Mouse (Mus musculus) lung, postnatal 0 days (tissue): ENCODE measurements around the gene Plekhs1. TPM values are rescaled to one million over a fixed set of nuclear protein-coding genes. Genes with fewer than 3 reads are reported as not detected.
A peak's percentile ranks its signal among the peaks of the same experiment; 100 is the strongest.

Source experiments
- ATAC-seq: fragments of 200-750 bp; cut with Nextera tagmentation; 2 replicates; pipeline ENCODE4 v1.8.0; 2017; ENCODE audit warnings: moderate library complexity
- DNase-seq: peaks from one replicate; pipeline ENCODE4 v3.0.0-alpha.2; 2016; ENCODE audit warnings: low spot score
- H3K27ac ChIP-seq: fragments of 300-500 bp; sonication (generic); 2 replicates; pipeline ENCODE4 v1.5.1; 2014; ENCODE audit warnings: antibody characterized with exemption, mild to moderate bottlenecking, low read length, mixed read lengths
- H3K27me3 ChIP-seq: fragments of 300-500 bp; sonication (generic); replicated peaks from 2 replicates; pipeline ENCODE4 v1.6.1; 2014; ENCODE audit warnings: low read length, mixed read lengths; ENCODE audit not compliant: insufficient read depth
- H3K36me3 ChIP-seq: fragments of 300-500 bp; sonication (generic); 2 replicates; pipeline ENCODE4 v1.6.1; 2014; ENCODE audit warnings: low read length, mixed read lengths; ENCODE audit not compliant: insufficient read depth
- H3K4me1 ChIP-seq: fragments of 300-500 bp; sonication (generic); 2 replicates; pipeline ENCODE4 v1.6.1; 2014; ENCODE audit warnings: antibody characterized with exemption, low read depth, low read length, mixed read lengths; ENCODE audit not compliant: insufficient read depth
- H3K4me2 ChIP-seq: fragments of 300-500 bp; sonication (generic); replicated peaks from 2 replicates; pipeline ENCODE4 v1.6.1; 2014; ENCODE audit warnings: low read depth, mild to moderate bottlenecking, low read length, moderate library complexity, mixed read lengths
- H3K4me3 ChIP-seq: fragments of 300-500 bp; sonication (generic); 2 replicates; pipeline ENCODE4 v1.5.1; 2014; ENCODE audit warnings: low read depth, low read length
- H3K9ac ChIP-seq: fragments of 300-500 bp; sonication (generic); replicated peaks from 2 replicates; pipeline ENCODE4 v1.6.1; 2014; ENCODE audit warnings: low read depth, mild to moderate bottlenecking
- H3K9me3 ChIP-seq: fragments of 300-500 bp; sonication (generic); 2 replicates; pipeline ENCODE4 v1.6.1; 2016; ENCODE audit warnings: low read length, mixed read lengths
- CTCF ChIP-seq: IDR thresholded peaks from 2 replicates; pipeline ENCODE4 v1.5.1; 2016; ENCODE audit warnings: antibody characterized with exemption, mild to moderate bottlenecking
- EP300 ChIP-seq: IDR thresholded peaks from 2 replicates; pipeline ENCODE4 v1.6.1; 2016; ENCODE audit warnings: antibody characterized with exemption, mild to moderate bottlenecking, control low read depth
- WGBS: fragments of 180-500 bp; shearing (Covaris S2); extraction: QIAGEN DNeasy Blood & Tissue Kit; methylation state at CpG from one replicate; pipeline ENCODE4 v1.1.7; 2014; 5-methylcytosine and 5-hydroxymethylcytosine counted together
- polyA plus RNA-seq: library from polyadenylated mRNA; unstranded; fragments of >200 nt; fragmentation: Nextera tagmentation; extraction: Ambion mirVana; gene quantifications from 2 replicates; pipeline ENCODE4 v1.2.1, GENCODE M21; 2015

Plekhs1 gene
- polyA plus RNA-seq, 1 experiment from 2014 or later = 0.21 TPM

DNA sequence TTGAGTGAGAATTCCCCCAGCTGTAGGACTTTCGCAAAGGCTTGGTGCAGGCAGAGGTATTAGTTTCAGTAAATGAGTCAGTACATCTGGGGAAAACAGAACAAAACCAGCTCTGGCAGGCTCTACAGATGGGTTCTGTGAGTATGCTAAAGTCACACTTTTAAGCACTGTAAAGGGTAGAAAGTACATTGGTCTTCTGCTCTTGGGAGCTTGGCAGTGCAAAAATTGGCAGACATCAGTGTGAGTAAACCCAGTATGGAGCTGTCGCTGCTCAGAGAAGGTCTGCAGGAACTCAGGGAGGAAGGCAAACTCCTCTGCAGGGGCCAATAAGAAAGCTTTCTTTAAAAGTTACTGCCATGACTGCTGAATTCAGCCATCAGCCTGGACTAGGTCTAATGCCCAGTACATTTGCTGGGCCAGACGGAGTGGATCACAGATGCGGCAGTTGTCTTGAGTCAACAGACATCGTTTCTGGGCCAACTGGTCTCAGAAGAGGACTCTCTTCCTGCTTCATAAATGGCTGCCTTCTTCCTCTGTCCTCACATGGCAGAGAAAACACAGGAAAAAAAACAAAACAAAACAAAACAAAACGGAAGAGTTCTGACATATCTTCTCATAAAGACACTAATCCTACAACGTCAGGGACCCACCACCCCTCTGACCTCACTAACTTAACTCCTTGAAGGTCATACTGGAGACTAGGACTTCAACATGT, 22.9 kb upstream of the Plekhs1 start:
- WGBS = 48% methylated on average over 7 of the region's 7 CpGs

DNA sequence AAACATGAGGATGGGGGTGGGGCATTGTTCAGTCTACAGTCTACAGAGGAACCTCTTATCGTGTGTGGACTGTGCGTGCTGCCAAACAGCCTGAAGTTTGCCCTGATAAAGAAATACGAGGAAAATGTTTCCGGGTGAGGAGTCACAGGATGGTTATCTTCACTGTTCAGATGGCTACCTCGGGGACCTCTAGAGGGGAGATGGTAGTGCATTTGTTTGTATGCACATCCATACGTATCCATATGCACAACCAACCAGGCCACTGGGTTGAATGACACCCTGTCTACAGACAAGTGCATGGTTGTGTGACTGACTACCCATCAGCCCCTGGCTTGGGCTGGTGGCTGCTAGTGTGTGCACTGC, 22.4 kb upstream of the Plekhs1 start:
- ATAC-seq = 0 out of 2 replicates have a peak, but pooled peaks have one; percentile 55
- H3K4me3 ChIP-seq = no peak overlapping the region
- H3K4me1 ChIP-seq = no peaks in the 10 kb centered on the region
- H3K27me3 ChIP-seq = no peaks in the 10 kb centered on the region
- WGBS = 50% methylated on average over 6 of the region's 6 CpGs
- H3K9me3 ChIP-seq = no peaks in the 10 kb centered on the region
- no peak overlapping the region for H3K4me2 ChIP-seq
- TF ChIP-seq CTCF (no peak), EP300 (no peak)
- peaks cover 11% of the 10 kb centered on the region; the same call in 1 of the 2 replicates for H3K36me3 ChIP-seq
- no peak overlapping the region for H3K9ac ChIP-seq
- H3K27ac ChIP-seq = no peak overlapping the region
- DNase-seq = no peak

More for the DNA sequence above, 22.9 kb upstream of the Plekhs1 start:
- Histone ChIP-seq H3K4me3 (no peak overlapping the region), H3K36me3 (peaks cover 16% of the 10 kb centered on the region; the same call in 1 of the 2 replicates), H3K27ac (no peak overlapping the region), H3K9ac (no peak overlapping the region), H3K27me3 (no peaks in the 10 kb centered on the region), H3K4me2 (no peak overlapping the region), H3K9me3 (no peaks in the 10 kb centered on the region), H3K4me1 (no peaks in the 10 kb centered on the region)
- TF ChIP-seq CTCF = no peak
- no peak for TF ChIP-seq EP300
- peak; percentile 51 for DNase-seq
- ATAC-seq = peak; percentile 68

DNA sequence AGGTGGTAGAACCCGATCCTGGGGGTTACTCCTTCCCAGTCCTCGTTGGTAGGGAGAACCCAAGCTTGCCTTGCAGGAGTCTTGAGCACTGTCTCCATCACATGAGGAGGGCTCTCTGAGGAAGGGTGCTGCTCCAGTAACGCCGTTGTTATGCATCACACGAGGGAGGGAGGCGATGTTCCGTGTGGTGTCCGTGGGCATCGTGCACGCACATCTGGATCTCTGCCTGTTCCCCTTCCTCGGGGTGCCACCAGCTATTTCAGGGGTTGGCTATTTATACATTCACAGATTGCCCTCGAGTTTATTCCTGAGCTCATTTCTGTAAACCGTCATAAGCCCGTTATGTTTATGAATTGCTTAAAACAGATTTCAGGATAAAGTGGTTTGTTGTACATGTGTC, 18.0 kb upstream of the Plekhs1 start:
- 57% methylated on average over 14 of the region's 14 CpGs for WGBS
- H3K9me3 ChIP-seq = no peaks in the 10 kb centered on the region
- H3K27ac ChIP-seq = no peak overlapping the region
- no peak overlapping the region for H3K9ac ChIP-seq
- no peak for ATAC-seq
- H3K4me3 ChIP-seq = no peak overlapping the region
- H3K27me3 ChIP-seq = no peaks in the 10 kb centered on the region
- TF ChIP-seq EP300 (no peak), CTCF (no peak)
- H3K4me1 ChIP-seq = no peaks in the 10 kb centered on the region
- no peak for DNase-seq
- no peaks in the 10 kb centered on the region for H3K36me3 ChIP-seq
- no peak overlapping the region for H3K4me2 ChIP-seq

DNA sequence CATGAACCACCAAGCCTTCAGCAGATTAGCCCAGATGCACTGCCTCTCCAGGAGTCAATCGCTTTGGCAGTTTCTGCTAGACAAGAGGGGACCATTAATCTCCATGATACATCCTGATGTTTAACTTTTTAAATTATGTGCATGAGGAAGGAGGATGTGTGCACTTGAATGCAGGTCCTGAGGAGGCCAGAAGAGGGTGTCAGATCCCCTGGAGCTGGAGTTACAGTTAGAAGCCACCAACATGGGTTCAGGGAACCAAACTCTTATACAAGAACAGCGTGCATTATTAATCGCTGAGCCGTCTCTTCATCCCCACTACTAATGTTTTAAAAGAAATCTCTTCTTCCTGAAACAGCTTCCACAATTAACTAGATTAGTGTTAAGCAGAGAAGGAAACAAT, 12.7 kb upstream of the Plekhs1 start:
- no peaks in the 10 kb centered on the region for H3K36me3 ChIP-seq
- TF ChIP-seq CTCF = no peak; the same call in 1 of the 2 replicates
- TF ChIP-seq EP300 = no peak
- no peak overlapping the region for H3K4me2 ChIP-seq
- H3K9me3 ChIP-seq = no peaks in the 10 kb centered on the region
- H3K4me3 ChIP-seq = no peak overlapping the region
- H3K27me3 ChIP-seq = no peaks in the 10 kb centered on the region
- H3K9ac ChIP-seq = no peak overlapping the region
- H3K4me1 ChIP-seq = no peaks in the 10 kb centered on the region
- no peak overlapping the region for H3K27ac ChIP-seq
- ATAC-seq = no peak
- DNase-seq = no peak
- WGBS = 95% methylated on average over 4 of the region's 4 CpGs

DNA sequence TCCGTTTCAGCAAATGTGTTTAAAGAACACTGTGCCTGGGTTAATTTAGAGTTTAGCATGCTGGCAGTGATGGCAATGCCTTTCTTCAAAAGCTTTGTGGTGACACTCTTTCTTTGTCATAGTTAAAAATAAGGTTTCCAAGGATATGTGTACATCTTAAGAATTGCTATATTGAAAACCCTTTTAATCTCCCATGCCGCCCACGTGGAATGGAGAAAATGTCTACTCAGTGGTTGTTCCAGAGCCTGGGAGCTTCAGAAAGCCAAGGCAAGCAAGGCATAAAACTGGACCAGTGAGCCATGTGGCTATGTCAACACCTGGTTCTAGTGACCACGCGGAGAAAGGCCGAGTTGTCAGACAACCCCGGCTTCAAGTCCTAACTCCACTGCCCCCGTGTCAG, 11.9 kb upstream of the Plekhs1 start:
- Histone ChIP-seq H3K36me3 (no peaks in the 10 kb centered on the region), H3K4me3 (no peak overlapping the region)
- no peak for DNase-seq

DNA sequence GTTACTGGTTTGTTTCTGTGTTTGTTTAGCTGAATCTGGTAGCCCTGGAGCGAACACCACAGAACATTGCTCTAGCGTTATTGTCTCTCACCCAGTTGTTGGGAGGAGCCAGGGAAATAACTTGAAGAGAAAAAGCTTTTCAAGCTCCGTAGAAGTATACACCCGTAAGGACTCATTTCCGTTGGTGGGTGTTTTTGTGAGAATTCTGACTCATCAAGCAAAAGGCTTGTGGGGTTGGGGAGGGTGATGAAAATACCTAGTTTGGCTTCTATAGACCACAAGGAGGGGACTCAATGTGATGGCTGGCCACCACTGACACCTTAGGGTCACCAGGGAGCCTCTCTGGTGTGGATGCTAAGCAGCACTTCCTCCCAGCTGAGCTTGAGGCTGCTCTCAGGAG, 10.5 kb upstream of the Plekhs1 start:
- WGBS = 70% methylated on average over 5 of the region's 5 CpGs
- no peak overlapping the region for H3K27ac ChIP-seq
- ATAC-seq = no peak
- H3K27me3 ChIP-seq = no peaks in the 10 kb centered on the region
- H3K4me2 ChIP-seq = no peak overlapping the region
- DNase-seq = no peak
- no peaks in the 10 kb centered on the region for H3K4me1 ChIP-seq
- H3K4me3 ChIP-seq = no peak overlapping the region
- H3K36me3 ChIP-seq = no peaks in the 10 kb centered on the region
- no peaks in the 10 kb centered on the region for H3K9me3 ChIP-seq
- no peak overlapping the region for H3K9ac ChIP-seq
- no peak for TF ChIP-seq EP300
- no peak for TF ChIP-seq CTCF

More for the DNA sequence above, 11.9 kb upstream of the Plekhs1 start:
- Histone ChIP-seq H3K9ac (no peak overlapping the region), H3K4me1 (no peaks in the 10 kb centered on the region), H3K27me3 (no peaks in the 10 kb centered on the region), H3K9me3 (no peaks in the 10 kb centered on the region), H3K27ac (no peak overlapping the region), H3K4me2 (no peak overlapping the region)
- no peak for ATAC-seq
- 86% methylated on average over 8 of the region's 8 CpGs for WGBS
- no peak for TF ChIP-seq CTCF
- TF ChIP-seq EP300 = no peak
